Comparison of ENCODE assay signal across 8 mouse cellular contexts in genomic region chr6:145823103-145823502, GRCm38 (mm10). TPM values are rescaled to one million over a fixed set of nuclear protein-coding genes. Genes with fewer than 3 reads are reported as not detected.
DNase-seq lines count a peak whose midpoint lies in the region; ATAC-seq and TF ChIP-seq lines count a peak whose summit lies in the region.

No protein-coding gene starts in this region.

- no peak overlapping the region for H3K9ac ChIP-seq in heart, embryonic 11.5 days (ENCODE audit: low read depth, low read length)
- no peak overlapping the region for H3K9ac ChIP-seq in embryonic facial prominence, embryonic 14.5 days (ENCODE audit: low read depth, low read length)
- no peak overlapping the region for H3K9ac ChIP-seq in liver, embryonic 13.5 days
- H3K9ac ChIP-seq in midbrain, postnatal 0 days (replicated peaks; ENCODE audit: low read length, poor library complexity, severe bottlenecking) = no peak overlapping the region

- no peaks in the 10 kb centered on the region for H3K9me3 ChIP-seq in heart, embryonic 11.5 days (replicated peaks; ENCODE audit: control insufficient read depth, low read length)
- no peaks in the 10 kb centered on the region for H3K9me3 ChIP-seq in embryonic facial prominence, embryonic 14.5 days (ENCODE audit: control insufficient read depth, low read length)
- H3K9me3 ChIP-seq in liver, embryonic 13.5 days (replicated peaks) = no peaks in the 10 kb centered on the region
- H3K9me3 ChIP-seq in midbrain, postnatal 0 days (ENCODE audit: low read length) = no peaks in the 10 kb centered on the region

- ATAC-seq in heart, embryonic 11.5 days (replicated peaks; ENCODE audit: insufficient number of reproducible peaks, low FRiP score, low TSS enrichment) = peak; percentile 59; the same call in 1 of the 2 replicates
- 0 out of 2 replicates have a peak, but pooled peaks have one; percentile 55 for ATAC-seq in embryonic facial prominence, embryonic 14.5 days (ENCODE audit: low read depth)
- peak; percentile 69 for ATAC-seq in liver, embryonic 13.5 days (ENCODE audit: low read depth)
- peak; percentile 72; the same call in 1 of the 2 replicates for ATAC-seq in midbrain, postnatal 0 days (ENCODE audit: low FRiP score)

- WGBS in heart, embryonic 11.5 days (ENCODE audit: insufficient replicate concordance) = 44% methylated on average over 6 of the region's 6 CpGs
- 56% methylated on average over 6 of the region's 6 CpGs for WGBS in embryonic facial prominence, embryonic 14.5 days
- WGBS in liver, embryonic 13.5 days (ENCODE audit: insufficient replicate concordance) = 58% methylated on average over 6 of the region's 6 CpGs
- WGBS in midbrain, postnatal 0 days = 37% methylated on average over 6 of the region's 6 CpGs

- no peak for DNase-seq in heart, adult 18-20 months
- no peak for DNase-seq in embryonic facial prominence, embryonic 14.5 days (ENCODE audit: low spot score)
- no peak for DNase-seq in liver, embryonic 13.5 days
- DNase-seq in midbrain, postnatal 0 days (ENCODE audit: low spot score) = peak; percentile 20
- DNase-seq in cerebellum, adult 9-11 months = no peak
- DNase-seq in spleen, adult 18-20 months = no peak
- DNase-seq in gastrocnemius, adult 2 months = no peak

- TF ChIP-seq CTCF in midbrain, postnatal 0 days (IDR thresholded peaks at IDR 0.05) = no peak
- TF ChIP-seq CTCF in gastrocnemius, adult 2 months (IDR thresholded peaks at IDR 0.05) = no peak

- no peak overlapping the region for H3K4me2 ChIP-seq in heart, embryonic 11.5 days
- no peak overlapping the region for H3K4me2 ChIP-seq in embryonic facial prominence, embryonic 14.5 days (ENCODE audit: low read depth, low read length)
- H3K4me2 ChIP-seq in liver, embryonic 13.5 days = no peak overlapping the region
- H3K4me2 ChIP-seq in midbrain, postnatal 0 days (ENCODE audit: low read depth, low read length, poor library complexity, severe bottlenecking) = no peak overlapping the region

- intact Hi-C loops in gastrocnemius, adult 2 months (cut with DNase I) = no loop called here

- H3K4me1 ChIP-seq in heart, embryonic 11.5 days (ENCODE audit: control insufficient read depth, insufficient read depth, low read length) = peaks cover 6% of the 10 kb centered on the region
- no peaks in the 10 kb centered on the region for H3K4me1 ChIP-seq in embryonic facial prominence, embryonic 14.5 days (ENCODE audit: control insufficient read depth, insufficient read depth, low read length)
- peaks cover 3% of the 10 kb centered on the region; the same call in 1 of the 2 replicates for H3K4me1 ChIP-seq in liver, embryonic 13.5 days (replicated peaks)
- no peaks in the 10 kb centered on the region for H3K4me1 ChIP-seq in midbrain, postnatal 0 days (ENCODE audit: insufficient read depth, low read length)

- peaks cover 6% of the 10 kb centered on the region for H3K36me3 ChIP-seq in heart, embryonic 11.5 days (ENCODE audit: control insufficient read depth, insufficient read depth, low read length)
- H3K36me3 ChIP-seq in embryonic facial prominence, embryonic 14.5 days (ENCODE audit: control insufficient read depth, insufficient read depth, low read length) = peaks cover 10% of the 10 kb centered on the region; the same call in 1 of the 2 replicates
- H3K36me3 ChIP-seq in liver, embryonic 13.5 days = no peaks in the 10 kb centered on the region
- H3K36me3 ChIP-seq in midbrain, postnatal 0 days (ENCODE audit: insufficient read depth, low read length) = no peaks in the 10 kb centered on the region

- H3K4me3 ChIP-seq in heart, embryonic 11.5 days (ENCODE audit: low read depth, low read length) = no peak overlapping the region
- no peak overlapping the region for H3K4me3 ChIP-seq in embryonic facial prominence, embryonic 14.5 days (ENCODE audit: low read depth, low read length)
- H3K4me3 ChIP-seq in liver, embryonic 13.5 days (replicated peaks) = no peak overlapping the region
- no peak overlapping the region for H3K4me3 ChIP-seq in midbrain, postnatal 0 days (ENCODE audit: low read depth, low read length)
- no peak overlapping the region for H3K4me3 ChIP-seq in gastrocnemius, adult 2 months

- H3K27me3 ChIP-seq in heart, embryonic 11.5 days (ENCODE audit: control insufficient read depth, insufficient read depth, low read length) = no peaks in the 10 kb centered on the region
- no peaks in the 10 kb centered on the region for H3K27me3 ChIP-seq in embryonic facial prominence, embryonic 14.5 days (replicated peaks; ENCODE audit: control insufficient read depth, insufficient read depth, low read length)
- H3K27me3 ChIP-seq in liver, embryonic 13.5 days = no peaks in the 10 kb centered on the region
- H3K27me3 ChIP-seq in midbrain, postnatal 0 days (ENCODE audit: insufficient read depth, low read length) = no peaks in the 10 kb centered on the region

- no peak overlapping the region for H3K27ac ChIP-seq in heart, embryonic 11.5 days (ENCODE audit: low read depth, low read length)
- H3K27ac ChIP-seq in embryonic facial prominence, embryonic 14.5 days (replicated peaks; ENCODE audit: low read depth, low read length) = no peak overlapping the region
- no peak overlapping the region for H3K27ac ChIP-seq in liver, embryonic 13.5 days
- no peak overlapping the region for H3K27ac ChIP-seq in midbrain, postnatal 0 days (ENCODE audit: low read depth, low read length)
- H3K27ac ChIP-seq in gastrocnemius, adult 2 months = no peak overlapping the region

RNA-seq across cellular contexts. Expression of gene Bhlhe41, which starts 42.3 kb away (rescaled TPM):
- 7.6 and 8.5 TPM in 2 replicates for polyA plus RNA-seq in heart, embryonic 11.5 days (2014; fragmentation: Nextera tagmentation; extraction: Ambion mirVana)
- 10 to 100 TPM; 11.4 to 15.8 TPM for total RNA-seq in heart, adult 18-20 months (2021)
- 3.0 and 3.3 TPM in 2 replicates for polyA plus RNA-seq in embryonic facial prominence, embryonic 14.5 days (2014; fragmentation: Nextera tagmentation; extraction: Ambion mirVana)
- polyA plus RNA-seq in liver, embryonic 13.5 days (2015; fragmentation: Nextera tagmentation; extraction: Ambion mirVana) = 0.08 TPM in 2 replicates
- 6.3 and 6.4 TPM in 2 replicates for total RNA-seq in midbrain, postnatal 0 days (2014; rRNA removed)
- 7.3 and 8.3 TPM in 2 replicates for polyA plus RNA-seq in midbrain, postnatal 0 days (2015; fragmentation: Nextera tagmentation; extraction: Ambion mirVana)
- total RNA-seq in gastrocnemius, adult 2 months (2021) = 10 to 100 TPM; 17.2 to 48.4 TPM
